Mouse (Mus musculus) olfactory bulb, adult 2 months (tissue): ENCODE measurements at regions not wholly inside any gene's neighbourhood (a gene's known extent, or its start where the extent isn't known, plus 50 kb on each side); places are given as distances from the start of the nearest gene placed in this dataset.

Experiments
- H3K27ac ChIP-seq: fragments of 200-500 bp; 2 replicates; pipeline ENCODE4 v1.5.1; 2012; ENCODE audit warnings: low read depth, low read length; ENCODE audit not compliant: insufficient read depth
- H3K4me1 ChIP-seq: fragments of 200-500 bp; 2 replicates; pipeline ENCODE4 v1.6.1; 2012; ENCODE audit warnings: low read length; ENCODE audit not compliant: control insufficient read depth, insufficient read depth
- H3K4me3 ChIP-seq: fragments of 200-500 bp; 2 replicates; pipeline ENCODE4 v1.5.1; 2012; ENCODE audit warnings: mild to moderate bottlenecking, low read depth, low read length, moderate library complexity; ENCODE audit not compliant: insufficient read depth
- CTCF ChIP-seq: fragments of 200-500 bp; IDR thresholded peaks from 2 replicates; pipeline ENCODE4 v1.5.1; 2012; ENCODE audit warnings: low read depth, mild to moderate bottlenecking, low read length, moderate library complexity; ENCODE audit not compliant: insufficient read depth
- POLR2A ChIP-seq: fragments of 200-500 bp; IDR thresholded peaks from 2 replicates; pipeline ENCODE4 v1.6.1; 2012; ENCODE audit warnings: mild to moderate bottlenecking, low read depth, low read length, moderate library complexity; ENCODE audit not compliant: insufficient read depth
- WGBS: fragments of 180-500 bp; shearing (Covaris S2); methylation state at CpG from one replicate; pipeline ENCODE4 v1.1.7; 2018; 5-methylcytosine and 5-hydroxymethylcytosine counted together

GRCm38 (mm10) chr13:8119013-8119412 is 83.7 kb upstream of the Adarb2 start:
- Histone ChIP-seq H3K27ac (no peak overlapping the region), H3K4me1 (no peaks in the 10 kb centered on the region), H3K4me3 (no peak overlapping the region)
- TF ChIP-seq CTCF (no peak), POLR2A (no peak)
- WGBS: 68% methylated on average over 5 of the region's 5 CpGs

GRCm38 (mm10) chr13:8119986-8120385 is 82.7 kb upstream of the Adarb2 start:
- TF ChIP-seq POLR2A: no peak
- no peak for TF ChIP-seq CTCF
- WGBS: 69% methylated on average over 2 of the region's 2 CpGs
- no peak overlapping the region for H3K27ac ChIP-seq

GRCm38 (mm10) chr13:8134764-8135163 is 67.9 kb upstream of the Adarb2 start:
- H3K27ac ChIP-seq: no peak overlapping the region
- 94% methylated on average over 2 of the region's 2 CpGs for WGBS
- no peaks in the 10 kb centered on the region for H3K4me1 ChIP-seq
- no peak for TF ChIP-seq POLR2A
- no peak for TF ChIP-seq CTCF
- H3K4me3 ChIP-seq: no peak overlapping the region

More at GRCm38 (mm10) chr13:8119986-8120385, 82.7 kb upstream of the Adarb2 start:
- Histone ChIP-seq H3K4me3 (no peak overlapping the region), H3K4me1 (no peaks in the 10 kb centered on the region)

GRCm38 (mm10) chr13:8139396-8139795 is 63.3 kb upstream of the Adarb2 start:
- no peaks in the 10 kb centered on the region for H3K4me1 ChIP-seq
- no peak overlapping the region for H3K27ac ChIP-seq
- TF ChIP-seq POLR2A (no peak), CTCF (no peak)
- no peak overlapping the region for H3K4me3 ChIP-seq
- WGBS: 49% methylated on average over 1 of the region's 1 CpGs

GRCm38 (mm10) chr13:8152168-8152567 is 50.5 kb upstream of the Adarb2 start:
- no peak overlapping the region for H3K27ac ChIP-seq
- WGBS: 61% methylated on average over 5 of the region's 5 CpGs
- H3K4me3 ChIP-seq: no peak overlapping the region
- TF ChIP-seq CTCF: no peak
- TF ChIP-seq POLR2A: no peak
- no peaks in the 10 kb centered on the region for H3K4me1 ChIP-seq
